ENCODE assay signal across 9 mouse cellular contexts in genomic region chr1:50924838-50925355, GRCm38 (mm10). TPM values are rescaled to one million over a fixed set of nuclear protein-coding genes. Genes with fewer than 3 reads are reported as not detected.
DNase-seq lines count a peak whose midpoint lies in the region; ATAC-seq and TF ChIP-seq lines count a peak whose summit lies in the region.
"Had no signal": no experiment of that assay in that cellular context is flagged by ENCODE, and none has a peak within 500 bp of the region (broad histone marks: within the 10 kb centered on the region; RNA-seq: fewer than 3 reads in every experiment).

No protein-coding gene starts in this region.

- peak overlapping the region; percentile 88; the same call in 1 of the 2 replicates for H3K27ac ChIP-seq in cerebellum, adult 2 months (ENCODE audit: insufficient read depth, low read length)
- peak overlapping the region; percentile 98 for H3K27ac ChIP-seq in midbrain, embryonic 16.5 days (ENCODE audit: low read length)
- H3K27ac ChIP-seq in stomach, postnatal 0 days (replicated peaks): no peak overlapping the region

- H3K4me3 ChIP-seq in cerebellum, adult 2 months (replicated peaks; ENCODE audit: insufficient read depth, low read depth, low read length): peak overlapping the region; percentile 71
- peak overlapping the region; percentile 88 for H3K4me3 ChIP-seq in midbrain, embryonic 16.5 days (ENCODE audit: low read depth, low read length)
- H3K4me3 ChIP-seq in stomach, postnatal 0 days (ENCODE audit: low read depth, low read length): no peak overlapping the region

- TF ChIP-seq EP300 in stomach, postnatal 0 days (optimal IDR thresholded peaks at IDR 0.05): no peak

- ATAC-seq in midbrain, embryonic 16.5 days: no peak
- no peak for ATAC-seq in stomach, postnatal 0 days (ENCODE audit: low FRiP score, low TSS enrichment)
- no peak for ATAC-seq in megakaryocyte-erythroid progenitor cell, adult 5-6 weeks (replicated peaks; ENCODE audit: low FRiP score, low TSS enrichment, poor library complexity, severe bottlenecking)
- ATAC-seq: Patski had no signal

- H3K27me3 ChIP-seq in cerebellum, adult 2 months (ENCODE audit: control insufficient read depth, insufficient read depth, low read length): no peaks in the 10 kb centered on the region
- H3K27me3 ChIP-seq in midbrain, embryonic 16.5 days (ENCODE audit: control insufficient read depth, insufficient read depth, low read depth, low read length): no peaks in the 10 kb centered on the region
- H3K27me3 ChIP-seq in stomach, postnatal 0 days (ENCODE audit: control insufficient read depth, insufficient read depth, low read length): peaks cover 6% of the 10 kb centered on the region; the same call in 1 of the 2 replicates

- intact Hi-C loops in heart, postnatal 10 days (cut with DNase I): no loop called here

- peak overlapping the region; percentile 81 for H3K4me2 ChIP-seq in midbrain, embryonic 16.5 days (ENCODE audit: low read length)
- H3K4me2 ChIP-seq in stomach, postnatal 0 days (replicated peaks; ENCODE audit: low read depth): no peak overlapping the region

- no peaks in the 10 kb centered on the region for H3K9me3 ChIP-seq in midbrain, embryonic 16.5 days (replicated peaks; ENCODE audit: control insufficient read depth, low read length, poor library complexity, severe bottlenecking)
- H3K9me3 ChIP-seq in stomach, postnatal 0 days (ENCODE audit: control insufficient read depth, low read length): no peaks in the 10 kb centered on the region

- peak; percentile 63 to 74 for DNase-seq in cerebellum, adult 2 months
- DNase-seq in embryo, embryonic 9.5 days (ENCODE audit: extremely low spot score): peak; percentile 7
- DNase-seq in layer of hippocampus, adult 11-12 months (ENCODE audit: low spot score): peak; percentile 63
- no peak for DNase-seq in stomach, postnatal 0 days (ENCODE audit: low spot score)
- DNase-seq in thymus, postnatal 4 days: no peak
- DNase-seq in heart, postnatal 10 days: no peak

- no peak for TF ChIP-seq POLR2A in cerebellum, adult 2 months (IDR thresholded peaks at IDR 0.05; ENCODE audit: borderline replicate concordance, insufficient read depth, low read length)

- H3K4me1 ChIP-seq in cerebellum, adult 2 months (ENCODE audit: control insufficient read depth, insufficient read depth, low read length): no peaks in the 10 kb centered on the region
- no peaks in the 10 kb centered on the region for H3K4me1 ChIP-seq in midbrain, embryonic 16.5 days (ENCODE audit: control insufficient read depth, insufficient read depth, low read length)
- no peaks in the 10 kb centered on the region for H3K4me1 ChIP-seq in stomach, postnatal 0 days (replicated peaks; ENCODE audit: control insufficient read depth, insufficient read depth)

- H3K36me3 ChIP-seq in midbrain, embryonic 16.5 days (ENCODE audit: control insufficient read depth, insufficient read depth, low read length): no peaks in the 10 kb centered on the region
- no peaks in the 10 kb centered on the region for H3K36me3 ChIP-seq in stomach, postnatal 0 days (ENCODE audit: control insufficient read depth, insufficient read depth, low read length)

- 16% methylated on average over 5 of the region's 5 CpGs for WGBS in cerebellum, adult 2 months
- 23% methylated on average over 5 of the region's 5 CpGs for WGBS in midbrain, embryonic 16.5 days
- WGBS in stomach, postnatal 0 days: 60% methylated on average over 5 of the region's 5 CpGs

- TF ChIP-seq CTCF in cerebellum, adult 2 months (IDR thresholded peaks at IDR 0.05; ENCODE audit: borderline replicate concordance, insufficient read depth, low read depth, low read length): peak; percentile 49; the same call in 1 of the 2 replicates
- no peak for TF ChIP-seq CTCF in stomach, postnatal 0 days (IDR thresholded peaks at IDR 0.05; ENCODE audit: low read depth)

- H3K9ac ChIP-seq in midbrain, embryonic 16.5 days (ENCODE audit: low read depth, low read length): peak overlapping the region; percentile 93
- H3K9ac ChIP-seq in stomach, postnatal 0 days (ENCODE audit: low read length): no peak overlapping the region

RNA-seq across cellular contexts. Expression of gene Tmeff2, which starts 24.4 kb away (rescaled TPM):
- 62.8 and 67.0 TPM in 2 replicates for polyA plus RNA-seq in cerebellum, adult 2 months (2012; rRNA removed)
- 77.3 and 87.2 TPM in 2 replicates for polyA plus RNA-seq in midbrain, embryonic 16.5 days (2015; fragmentation: Nextera tagmentation; extraction: Ambion mirVana)
- polyA plus RNA-seq in stomach, postnatal 0 days (2015; fragmentation: Nextera tagmentation; extraction: Ambion mirVana): 5.0 and 5.9 TPM in 2 replicates
- not detected in 2 replicates for total RNA-seq in megakaryocyte-erythroid progenitor cell, adult 5-6 weeks (2014; fragmentation: Nextera tagmentation)
- not detected in 2 replicates for total RNA-seq in megakaryocyte-erythroid progenitor cell, adult 5-6 weeks (2017)
- total RNA-seq in heart, postnatal 10 days (2021): under 1 TPM; 0.67 to 0.81 TPM

Comparison
In these comparisons a context has a peak if more than half of its experiments do, and no peak if none do; other contexts are left out.
1. DNase-seq: peak in cerebellum, adult 2 months (2 of 2), embryo, embryonic 9.5 days (single experiment) and layer of hippocampus, adult 11-12 months (single experiment); none in stomach, postnatal 0 days (single experiment), thymus, postnatal 4 days (single experiment) and heart, postnatal 10 days (0 of 2).